Mouse (Mus musculus): Measurements from ENCODE around the gene Trabd2b.

DNA sequence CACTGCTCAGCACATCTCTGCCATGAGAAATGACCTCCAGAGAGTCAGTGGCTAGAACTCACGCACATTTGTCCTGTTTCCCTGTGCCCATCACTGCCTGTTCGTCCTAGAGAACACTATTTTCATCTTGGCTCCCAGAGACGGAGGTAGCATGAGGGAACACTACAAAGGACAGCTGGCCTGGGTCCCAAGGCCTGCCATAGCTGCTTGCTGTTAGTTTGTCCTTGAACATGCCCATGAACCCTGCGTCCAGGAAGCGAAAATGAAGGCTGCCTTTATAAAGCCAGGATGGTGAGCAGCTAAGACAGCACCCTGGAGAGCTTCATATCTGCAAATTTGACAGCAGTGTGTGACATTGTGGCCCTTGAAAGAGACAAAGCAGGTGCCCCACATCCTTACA lies 216.4 kb downstream of the Trabd2b start:
- TF ChIP-seq CTCF (IDR thresholded peaks at IDR 0.05; ENCODE audit: insufficient read depth, low read length), result no peak
- TF ChIP-seq POLR2A (IDR thresholded peaks at IDR 0.05; ENCODE audit: borderline replicate concordance, extremely low read depth, low read depth, low read length), result no peak
